Mouse (Mus musculus) stomach, embryonic 16.5 days (tissue): ENCODE data around the gene Acad11. TPM values are rescaled to one million over a fixed set of nuclear protein-coding genes. Genes with fewer than 3 reads are reported as not detected.

Source experiments
- ATAC-seq: fragments of 200-750 bp; cut with Nextera tagmentation; 2 replicates; pipeline ENCODE4 v1.8.0; 2017; ENCODE audit warnings: moderate number of reproducible peaks, moderate TSS enrichment; ENCODE audit not compliant: insufficient read depth, low FRiP score
- H3K27ac ChIP-seq: fragments of 300-500 bp; sonication (generic); 2 replicates; pipeline ENCODE4 v1.5.1; 2014; ENCODE audit warnings: low read length
- H3K27me3 ChIP-seq: fragments of 300-500 bp; sonication (generic); 2 replicates; pipeline ENCODE4 v1.6.1; 2014; ENCODE audit warnings: low read length, control low read depth, mixed read lengths; ENCODE audit not compliant: control insufficient read depth, insufficient read depth
- H3K36me3 ChIP-seq: fragments of 300-500 bp; sonication (generic); 2 replicates; pipeline ENCODE4 v1.6.1; 2014; ENCODE audit warnings: low read length; ENCODE audit not compliant: control insufficient read depth, insufficient read depth
- H3K4me1 ChIP-seq: fragments of 300-500 bp; sonication (generic); 2 replicates; pipeline ENCODE4 v1.6.1; 2014; ENCODE audit warnings: low read length, control low read depth, mixed read lengths; ENCODE audit not compliant: control insufficient read depth, insufficient read depth
- H3K4me2 ChIP-seq: fragments of 300-500 bp; sonication (generic); 2 replicates; pipeline ENCODE4 v1.6.1; 2014; ENCODE audit warnings: low read depth, low read length, mixed read lengths
- H3K4me3 ChIP-seq: fragments of 300-500 bp; sonication (generic); replicated peaks from 2 replicates; pipeline ENCODE4 v1.5.1; 2014; ENCODE audit warnings: mild to moderate bottlenecking, low read length
- H3K9ac ChIP-seq: fragments of 300-500 bp; sonication (generic); 2 replicates; pipeline ENCODE4 v1.6.1; 2014; ENCODE audit warnings: low read length
- H3K9me3 ChIP-seq: fragments of 300-500 bp; sonication (generic); replicated peaks from 2 replicates; pipeline ENCODE4 v1.6.1; 2016; ENCODE audit warnings: low read length, control low read depth; ENCODE audit not compliant: control insufficient read depth
- WGBS: fragments of 180-500 bp; shearing (Covaris S2); extraction: QIAGEN DNeasy Blood & Tissue Kit; methylation state at CpG from one replicate; pipeline ENCODE4 v1.1.7; 2014; 5-methylcytosine and 5-hydroxymethylcytosine counted together
- polyA plus RNA-seq: library from polyadenylated mRNA; unstranded; fragments of >200 nt; fragmentation: Nextera tagmentation; extraction: Ambion mirVana; gene quantifications from 2 replicates; pipeline ENCODE4 v1.2.1, GENCODE M21; 2015

The Acad11 gene
- 17.5 and 20.1 TPM in 2 replicates for polyA plus RNA-seq

DNA sequence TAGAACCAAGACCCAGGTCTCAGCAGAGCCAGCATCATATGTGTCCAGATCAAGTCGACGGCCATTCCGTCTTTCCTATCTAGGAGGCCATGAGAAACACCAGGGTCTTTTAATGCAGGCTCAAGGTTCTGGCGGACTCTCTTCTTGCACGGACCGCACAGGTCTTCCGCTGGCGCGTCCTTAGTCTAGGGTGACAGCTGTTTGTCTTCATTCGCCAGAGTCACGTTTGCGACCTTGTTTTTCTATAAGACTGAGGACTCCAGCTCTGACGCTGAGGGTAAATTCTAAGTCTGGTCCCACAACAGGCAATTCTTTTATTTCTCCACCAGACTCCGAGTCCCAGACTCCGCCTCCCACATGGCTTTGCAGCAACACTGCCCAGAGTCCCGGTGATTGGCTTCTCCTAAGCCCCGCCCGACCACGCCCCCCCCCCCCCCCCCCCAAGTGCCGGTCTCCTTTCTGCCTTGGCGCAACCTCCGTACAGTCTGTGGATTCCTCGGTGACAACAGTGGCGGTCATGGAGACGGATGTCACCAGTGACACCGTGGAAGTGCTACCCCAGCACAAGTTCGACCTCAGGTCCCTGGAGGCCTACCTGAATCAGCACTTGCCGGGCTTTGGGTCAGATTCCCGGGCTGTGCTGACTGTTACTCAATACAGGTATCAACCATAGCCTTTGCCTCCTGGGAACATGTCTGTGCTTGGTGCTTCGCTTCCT lies at the start of gene Acad11:
Gene Acad11 (plus strand): TSS at position 134 of the 718 bp plus-strand sequence.
- Histone ChIP-seq H3K36me3 (peaks cover 3% of the 10 kb centered on the region), H3K4me3 (peak within 1 kb of the TSS; percentile 100), H3K27ac (peak within 1 kb of the TSS; percentile 66; the same call in 1 of the 2 replicates), H3K4me2 (peak within 1 kb of the TSS; percentile 92), H3K9me3 (no peaks in the 10 kb centered on the region), H3K4me1 (peaks cover 11% of the 10 kb centered on the region), H3K9ac (peak within 1 kb of the TSS; percentile 95), H3K27me3 (no peaks in the 10 kb centered on the region)
- WGBS: under 1% methylated on average over 30 of the region's 30 CpGs
- peak; percentile 95 for ATAC-seq

DNA sequence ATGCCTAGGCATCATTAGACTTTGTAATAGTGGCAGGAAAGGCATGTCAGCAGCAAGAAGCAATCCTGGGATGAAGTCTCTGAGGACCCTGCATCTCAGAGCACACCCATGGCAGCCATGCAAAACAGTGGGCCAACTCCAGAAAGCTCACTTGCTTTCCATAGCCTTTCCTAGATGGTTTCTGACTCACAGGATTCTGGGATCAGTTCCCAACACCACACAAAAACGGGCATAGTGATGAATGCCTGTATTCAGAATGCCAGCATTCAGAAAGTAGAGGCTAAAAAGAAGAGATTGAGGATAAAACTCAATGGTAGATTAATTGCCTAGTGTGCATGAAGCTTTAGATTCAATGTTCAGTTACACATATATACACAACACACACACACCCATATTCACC lies 48.7 kb upstream of the Acad11 start:
- Histone ChIP-seq H3K4me3 (no peak overlapping the region), H3K36me3 (no peaks in the 10 kb centered on the region), H3K27me3 (no peaks in the 10 kb centered on the region), H3K9ac (no peak overlapping the region), H3K27ac (no peak overlapping the region), H3K4me2 (no peak overlapping the region), H3K4me1 (no peaks in the 10 kb centered on the region), H3K9me3 (no peaks in the 10 kb centered on the region)
- 85% methylated on average over 1 of the region's 1 CpGs for WGBS
- ATAC-seq: no peak

DNA sequence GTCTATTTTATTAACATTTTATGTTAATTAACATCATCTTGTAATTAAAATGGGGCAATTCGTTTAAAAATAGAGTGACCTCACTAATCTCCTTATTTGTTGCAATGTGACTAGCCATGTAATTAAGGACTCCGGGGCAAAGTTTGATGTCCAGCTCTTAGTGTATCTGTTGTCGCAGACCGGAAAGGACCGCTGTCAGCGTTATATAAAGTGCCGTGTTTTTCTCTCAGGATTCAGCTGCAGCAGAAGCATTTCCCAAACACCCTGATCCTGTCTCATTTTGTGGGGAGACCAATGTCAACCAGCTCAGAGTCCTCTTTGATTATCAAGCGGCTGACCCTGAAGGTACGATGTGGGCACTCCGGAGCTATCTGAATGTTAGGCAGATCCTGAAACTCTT lies 42.2 kb upstream of the Acad11 start:
- Histone ChIP-seq H3K4me3 (no peak overlapping the region), H3K27ac (no peak overlapping the region), H3K27me3 (no peaks in the 10 kb centered on the region), H3K4me2 (no peak overlapping the region), H3K9me3 (no peaks in the 10 kb centered on the region), H3K36me3 (no peaks in the 10 kb centered on the region), H3K4me1 (no peaks in the 10 kb centered on the region), H3K9ac (no peak overlapping the region)
- WGBS: 92% methylated on average over 10 of the region's 10 CpGs
- no peak for ATAC-seq

DNA sequence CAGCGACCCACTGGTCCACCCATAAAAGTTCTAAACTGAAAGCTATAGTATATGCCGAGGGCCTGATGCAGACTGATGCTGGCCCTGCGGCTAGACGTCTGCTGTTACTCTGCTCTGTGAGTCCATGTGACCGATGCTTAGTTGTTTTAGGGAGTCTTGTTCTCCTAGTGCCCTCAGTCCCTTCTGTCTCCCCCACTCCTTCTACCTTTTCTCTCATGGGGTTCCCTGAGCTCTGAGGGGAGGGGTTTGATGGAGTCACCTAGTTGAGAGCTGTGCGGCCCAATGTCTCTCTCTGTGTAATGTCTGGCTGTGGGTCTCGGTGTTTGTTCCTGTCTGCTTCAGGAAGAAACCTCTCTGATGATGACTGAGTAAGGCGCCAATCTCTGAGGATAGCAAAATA lies 36.0 kb upstream of the Acad11 start:
- peaks cover 12% of the 10 kb centered on the region for H3K36me3 ChIP-seq
- no peaks in the 10 kb centered on the region for H3K4me1 ChIP-seq
- ATAC-seq: no peak
- no peaks in the 10 kb centered on the region for H3K9me3 ChIP-seq
- H3K4me3 ChIP-seq: no peak overlapping the region
- no peak overlapping the region for H3K9ac ChIP-seq
- 93% methylated on average over 8 of the region's 8 CpGs for WGBS
- H3K4me2 ChIP-seq: no peak overlapping the region
- H3K27me3 ChIP-seq: no peaks in the 10 kb centered on the region
- H3K27ac ChIP-seq: no peak overlapping the region

DNA sequence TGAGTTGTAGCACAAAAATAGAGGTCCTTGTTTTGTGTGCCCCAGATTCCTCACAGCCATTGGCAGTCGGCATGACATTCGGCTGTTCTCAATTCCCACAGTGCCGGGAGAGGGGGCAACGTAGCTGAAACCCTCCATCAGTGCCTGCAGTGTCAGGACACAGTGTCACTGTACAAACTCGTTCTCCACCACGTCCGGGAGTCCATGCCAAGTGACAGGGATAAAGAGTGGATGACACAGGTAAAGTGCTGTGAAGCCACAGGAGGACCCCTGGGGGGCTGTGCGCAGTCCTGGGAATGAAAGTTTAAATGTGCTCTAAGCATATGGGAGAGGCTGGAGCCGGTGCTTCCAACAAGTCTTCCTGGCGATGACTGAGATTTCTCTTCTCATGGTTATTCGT lies 33.3 kb upstream of the Acad11 start:
- Histone ChIP-seq H3K9me3 (no peaks in the 10 kb centered on the region), H3K4me2 (no peak overlapping the region), H3K4me1 (no peaks in the 10 kb centered on the region), H3K4me3 (no peak overlapping the region), H3K27me3 (no peaks in the 10 kb centered on the region), H3K36me3 (peaks cover 12% of the 10 kb centered on the region), H3K9ac (no peak overlapping the region), H3K27ac (no peak overlapping the region)
- WGBS: 90% methylated on average over 11 of the region's 11 CpGs
- no peak for ATAC-seq

GRCm38 (mm10) chr9:104034231-104034630 lies 28.9 kb upstream of the Acad11 start:
- Histone ChIP-seq H3K4me2 (no peak overlapping the region), H3K27me3 (no peaks in the 10 kb centered on the region), H3K4me1 (no peaks in the 10 kb centered on the region), H3K4me3 (no peak overlapping the region), H3K9ac (no peak overlapping the region), H3K9me3 (no peaks in the 10 kb centered on the region), H3K36me3 (no peaks in the 10 kb centered on the region), H3K27ac (no peak overlapping the region)
- 82% methylated on average over 8 of the region's 8 CpGs for WGBS
- ATAC-seq: no peak

- H3K27ac ChIP-seq: no peak overlapping the region
- H3K4me2 ChIP-seq: no peak overlapping the region
- no peaks in the 10 kb centered on the region for H3K4me1 ChIP-seq
- no peaks in the 10 kb centered on the region for H3K9me3 ChIP-seq
- no peaks in the 10 kb centered on the region for H3K36me3 ChIP-seq
- no peak for ATAC-seq
- no peak overlapping the region for H3K4me3 ChIP-seq
- H3K27me3 ChIP-seq: no peaks in the 10 kb centered on the region
- WGBS: 75% methylated on average over 6 of the region's 6 CpGs
- no peak overlapping the region for H3K9ac ChIP-seq
Observed at GRCm38 (mm10) chr9:104034718-104035117, 28.5 kb upstream of the Acad11 start.

- H3K9ac ChIP-seq: no peak overlapping the region
- H3K4me2 ChIP-seq: no peak overlapping the region
- no peaks in the 10 kb centered on the region for H3K36me3 ChIP-seq
- H3K27ac ChIP-seq: no peak overlapping the region
- no peaks in the 10 kb centered on the region for H3K4me1 ChIP-seq
- no peak overlapping the region for H3K4me3 ChIP-seq
- no peaks in the 10 kb centered on the region for H3K27me3 ChIP-seq
- 48% methylated on average over 24 of the region's 24 CpGs for WGBS
- ATAC-seq: no peak
- no peaks in the 10 kb centered on the region for H3K9me3 ChIP-seq
Observed at GRCm38 (mm10) chr9:104035261-104036015, 27.7 kb upstream of the Acad11 start.

- no peaks in the 10 kb centered on the region for H3K9me3 ChIP-seq
- 90% methylated on average over 13 of the region's 13 CpGs for WGBS
- no peaks in the 10 kb centered on the region for H3K36me3 ChIP-seq
- H3K27me3 ChIP-seq: no peaks in the 10 kb centered on the region
- no peak for ATAC-seq
- no peak overlapping the region for H3K27ac ChIP-seq
- no peaks in the 10 kb centered on the region for H3K4me1 ChIP-seq
- H3K4me2 ChIP-seq: no peak overlapping the region
- no peak overlapping the region for H3K9ac ChIP-seq
- H3K4me3 ChIP-seq: no peak overlapping the region
Observed at GRCm38 (mm10) chr9:104038266-104038665, 24.9 kb upstream of the Acad11 start.
